Mouse (Mus musculus) liver, adult 2 months (tissue): Measurements from ENCODE around the gene Sema4c. TPM values are rescaled to one million over a fixed set of nuclear protein-coding genes. Genes with fewer than 3 reads are reported as not detected.

Experiments
- DNase-seq: peaks from one replicate; pipeline ENCODE4 v3.0.0-alpha.2; 2011; ENCODE audit warnings: low read depth, low spot score; ENCODE audit errors: extremely low read depth
- H3K27ac ChIP-seq: fragments of 200-500 bp; replicated peaks from 2 replicates; pipeline ENCODE4 v1.5.1; 2012; ENCODE audit warnings: low read depth, mild to moderate bottlenecking, control low read depth, inconsistent platforms, low read length; ENCODE audit not compliant: insufficient read depth
- H3K27me3 ChIP-seq: fragments of 200-500 bp; 2 replicates; pipeline ENCODE4 v1.6.1; 2012; ENCODE audit warnings: mild to moderate bottlenecking, moderate library complexity, low read length, inconsistent platforms; ENCODE audit not compliant: control insufficient read depth, insufficient read depth
- H3K36me3 ChIP-seq: fragments of 200-500 bp; 2 replicates; pipeline ENCODE4 v1.6.1; 2012; ENCODE audit warnings: low read length, inconsistent platforms; ENCODE audit not compliant: control insufficient read depth, insufficient read depth
- H3K4me1 ChIP-seq: fragments of 200-500 bp; 2 replicates; pipeline ENCODE4 v1.6.1; 2011; ENCODE audit warnings: low read length; ENCODE audit not compliant: control insufficient read depth, insufficient read depth
- H3K4me3 ChIP-seq: fragments of 200-500 bp; 2 replicates; pipeline ENCODE4 v1.5.1; 2011; ENCODE audit warnings: low read depth, mild to moderate bottlenecking, control low read depth, low read length, moderate library complexity; ENCODE audit not compliant: insufficient read depth
- H3K79me2 ChIP-seq: fragments of 200-500 bp; 2 replicates; pipeline ENCODE4 v1.6.1; 2012; ENCODE audit warnings: inconsistent platforms, mild to moderate bottlenecking, low read length, moderate library complexity; ENCODE audit not compliant: control insufficient read depth, insufficient read depth
- H3K9ac ChIP-seq: fragments of 200-500 bp; 2 replicates; pipeline ENCODE4 v1.6.1; 2012; ENCODE audit warnings: low read depth, mild to moderate bottlenecking, control low read depth, inconsistent platforms, low read length
- CTCF ChIP-seq: fragments of 200-500 bp; IDR thresholded peaks from 2 replicates; pipeline ENCODE4 v1.5.1; 2011; ENCODE audit warnings: low read depth, low read length, control low read depth
- POLR2A ChIP-seq: fragments of 200-500 bp; IDR thresholded peaks from 2 replicates; pipeline ENCODE4 v1.6.1; 2011; ENCODE audit warnings: low read length, control low read depth; ENCODE audit not compliant: insufficient read depth; ENCODE audit errors: extremely low read depth
- WGBS: fragments of 180-500 bp; shearing (Covaris S2); methylation state at CpG from one replicate; pipeline ENCODE4 v1.1.7; 2018; 5-methylcytosine and 5-hydroxymethylcytosine counted together
- polyA plus RNA-seq: library from polyadenylated mRNA; depleted of rRNA; stranded (reverse); fragments of >200 nt; gene quantifications from 2 replicates; pipeline ENCODE4 v1.2.3, GENCODE M21; 2012; rRNA removed
- total RNA-seq: library from RNA; depleted of rRNA; stranded (reverse); fragments of >200 nt; gene quantifications from 2 replicates; pipeline ENCODE4 v1.2.3, GENCODE M21; 2014; rRNA removed

The Sema4c gene
- total RNA-seq (1.5 and 2.2 TPM in 2 replicates), polyA plus RNA-seq (1.4 and 2.4 TPM in 2 replicates)

GRCm38 (mm10) chr1:36558031-36558993 lies at the start of gene Sema4c:
TSS of gene Sema4c (minus strand) at chr1:36558349.
- DNase-seq, result no peak
- Histone ChIP-seq H3K4me1 (peaks cover 5% of the 10 kb centered on the region; the same call in 1 of the 2 replicates), H3K36me3 (no peaks in the 10 kb centered on the region), H3K27ac (peak within 1 kb of the TSS; percentile 72), H3K79me2 (no peaks in the 10 kb centered on the region), H3K4me3 (peak within 1 kb of the TSS; percentile 74), H3K27me3 (no peaks in the 10 kb centered on the region), H3K9ac (peak within 1 kb of the TSS; percentile 99)
- 6% methylated on average over 69 of the region's 69 CpGs for WGBS
- TF ChIP-seq POLR2A (peak; percentile 38; the same call in 1 of the 2 replicates), CTCF (no peak; the same call in 1 of the 2 replicates)

GRCm38 (mm10) chr1:36606951-36607350 lies 48.8 kb upstream of the Sema4c start:
- 92% methylated on average over 7 of the region's 7 CpGs for WGBS
- TF ChIP-seq CTCF, result no peak
- no peak for TF ChIP-seq POLR2A
- H3K27ac ChIP-seq, result no peak overlapping the region
- DNase-seq, result no peak
- no peaks in the 10 kb centered on the region for H3K27me3 ChIP-seq
- no peaks in the 10 kb centered on the region for H3K36me3 ChIP-seq
- peaks cover 5% of the 10 kb centered on the region for H3K4me1 ChIP-seq
- H3K79me2 ChIP-seq, result no peaks in the 10 kb centered on the region
- no peak overlapping the region for H3K9ac ChIP-seq
- no peak overlapping the region for H3K4me3 ChIP-seq

- DNase-seq, result peak; percentile 98
- Histone ChIP-seq H3K27me3 (no peaks in the 10 kb centered on the region), H3K9ac (no peak overlapping the region), H3K36me3 (no peaks in the 10 kb centered on the region), H3K4me3 (no peak overlapping the region), H3K79me2 (no peaks in the 10 kb centered on the region), H3K27ac (no peak overlapping the region), H3K4me1 (peaks cover 5% of the 10 kb centered on the region)
- WGBS, result 50% methylated on average over 12 of the region's 12 CpGs
- no peak for TF ChIP-seq CTCF
Observed at GRCm38 (mm10) chr1:36604254-36605156, 46.4 kb upstream of the Sema4c start.

- WGBS, result 62% methylated on average over 9 of the region's 9 CpGs
- Histone ChIP-seq H3K27ac (no peak overlapping the region), H3K79me2 (no peaks in the 10 kb centered on the region), H3K4me1 (peaks cover 5% of the 10 kb centered on the region), H3K4me3 (no peak overlapping the region), H3K9ac (no peak overlapping the region), H3K36me3 (no peaks in the 10 kb centered on the region), H3K27me3 (no peaks in the 10 kb centered on the region)
- no peak for DNase-seq
- TF ChIP-seq CTCF (no peak), POLR2A (no peak)
Observed at GRCm38 (mm10) chr1:36603361-36603760, 45.2 kb upstream of the Sema4c start.

GRCm38 (mm10) chr1:36602271-36602670 lies 44.1 kb upstream of the Sema4c start:
- Histone ChIP-seq H3K27me3 (no peaks in the 10 kb centered on the region), H3K36me3 (no peaks in the 10 kb centered on the region), H3K4me1 (peaks cover 5% of the 10 kb centered on the region), H3K27ac (no peak overlapping the region), H3K4me3 (no peak overlapping the region), H3K9ac (no peak overlapping the region), H3K79me2 (no peaks in the 10 kb centered on the region)
- TF ChIP-seq POLR2A, result no peak
- TF ChIP-seq CTCF, result no peak
- WGBS, result 83% methylated on average over 4 of the region's 4 CpGs
- no peak for DNase-seq
